Mouse (Mus musculus) hindbrain, embryonic 11.5 days (tissue): ENCODE results near the gene Ltbp1. TPM values are rescaled to one million over a fixed set of nuclear protein-coding genes. Genes with fewer than 3 reads are reported as not detected.

Experiments
- ATAC-seq: fragments of 200-750 bp; cut with Nextera tagmentation; 2 replicates; pipeline ENCODE4 v1.8.0; 2017; ENCODE audit warnings: mild to moderate bottlenecking, moderate TSS enrichment, moderate library complexity; ENCODE audit not compliant: low FRiP score
- DNase-seq: peaks from one replicate; pipeline ENCODE4 v3.0.0-alpha.2; 2015; ENCODE audit warnings: low spot score
- H3K27ac ChIP-seq: fragments of 300-500 bp; sonication (generic); 2 replicates; pipeline ENCODE4 v1.5.1; 2014; ENCODE audit warnings: mild to moderate bottlenecking, low read depth, low read length
- H3K27me3 ChIP-seq: fragments of 300-500 bp; sonication (generic); 2 replicates; pipeline ENCODE4 v1.6.1; 2014; ENCODE audit warnings: mild to moderate bottlenecking, low read length, moderate library complexity, mixed read lengths; ENCODE audit not compliant: control insufficient read depth, insufficient read depth
- H3K36me3 ChIP-seq: fragments of 300-500 bp; sonication (generic); 2 replicates; pipeline ENCODE4 v1.6.1; 2014; ENCODE audit warnings: mild to moderate bottlenecking, low read length, moderate library complexity, mixed read lengths; ENCODE audit not compliant: control insufficient read depth, insufficient read depth
- H3K4me1 ChIP-seq: fragments of 300-500 bp; sonication (generic); replicated peaks from 2 replicates; pipeline ENCODE4 v1.6.1; 2014; ENCODE audit warnings: low read length, mixed read lengths; ENCODE audit not compliant: control insufficient read depth, insufficient read depth
- H3K4me2 ChIP-seq: fragments of 300-500 bp; sonication (generic); replicated peaks from 2 replicates; pipeline ENCODE4 v1.6.1; 2014; ENCODE audit warnings: mild to moderate bottlenecking, low read depth, low read length
- H3K4me3 ChIP-seq: fragments of 300-500 bp; sonication (generic); 2 replicates; pipeline ENCODE4 v1.5.1; 2014; ENCODE audit warnings: low read depth, low read length
- H3K9ac ChIP-seq: fragments of 300-500 bp; sonication (generic); 2 replicates; pipeline ENCODE4 v1.6.1; 2014; ENCODE audit warnings: low read depth, low read length
- H3K9me3 ChIP-seq: fragments of 300-500 bp; sonication (generic); 2 replicates; pipeline ENCODE4 v1.6.1; 2016; ENCODE audit warnings: low read length; ENCODE audit not compliant: control insufficient read depth
- WGBS: fragments of 180-500 bp; shearing (Covaris S2); extraction: QIAGEN DNeasy Blood & Tissue Kit; methylation state at CpG from one replicate; pipeline ENCODE4 v1.1.7; 2014; 5-methylcytosine and 5-hydroxymethylcytosine counted together
- polyA plus RNA-seq: library from polyadenylated mRNA; unstranded; fragments of >200 nt; fragmentation: Nextera tagmentation; extraction: Ambion mirVana; gene quantifications from 2 replicates; pipeline ENCODE4 v1.2.1, GENCODE M21; 2014

Ltbp1 gene
- polyA plus RNA-seq, 1 experiment from 2014 or later = 5.7 TPM

DNA sequence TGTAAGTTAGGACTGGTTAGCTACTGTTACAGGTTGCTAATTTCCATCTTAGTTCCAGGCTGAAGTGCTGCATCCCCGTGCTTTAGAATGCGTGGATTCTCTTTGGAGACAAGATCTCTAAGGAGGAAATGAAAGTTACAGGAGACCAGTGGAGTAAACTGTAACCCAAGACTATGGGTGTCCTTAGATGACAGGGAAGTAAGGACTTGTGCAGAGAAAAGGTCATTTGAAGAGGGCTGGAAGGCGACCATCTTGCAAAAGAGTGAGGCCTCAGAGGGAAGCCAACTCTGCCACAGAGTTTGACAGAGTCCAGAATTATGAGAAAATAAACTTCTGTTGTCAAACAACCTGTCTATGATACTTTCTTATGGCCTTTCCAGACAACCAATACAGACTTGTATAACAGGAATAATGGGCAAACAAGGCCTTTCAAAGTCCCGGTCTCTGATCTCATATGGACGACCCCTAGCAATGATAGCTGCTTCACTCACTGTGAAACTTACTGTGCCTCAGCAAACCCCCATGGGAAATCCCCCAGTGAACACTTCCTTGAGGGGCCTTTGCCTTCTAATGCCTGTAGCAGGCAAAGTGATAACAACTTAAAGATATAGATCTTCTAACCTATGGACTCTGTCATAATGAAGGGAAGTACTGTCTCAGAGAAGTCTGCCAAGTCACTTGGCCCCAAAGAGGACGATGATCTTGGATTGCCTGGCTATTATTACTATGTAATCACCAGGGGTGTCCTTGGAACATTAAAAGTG is 386.2 kb downstream of the Ltbp1 start:
- Histone ChIP-seq H3K4me2 (no peak overlapping the region), H3K36me3 (no peaks in the 10 kb centered on the region), H3K9ac (no peak overlapping the region), H3K4me3 (no peak overlapping the region), H3K4me1 (no peaks in the 10 kb centered on the region), H3K27me3 (no peaks in the 10 kb centered on the region), H3K9me3 (no peaks in the 10 kb centered on the region), H3K27ac (no peak overlapping the region)
- 89% methylated on average over 6 of the region's 6 CpGs for WGBS
- no peak for DNase-seq
- no peak for ATAC-seq

DNA sequence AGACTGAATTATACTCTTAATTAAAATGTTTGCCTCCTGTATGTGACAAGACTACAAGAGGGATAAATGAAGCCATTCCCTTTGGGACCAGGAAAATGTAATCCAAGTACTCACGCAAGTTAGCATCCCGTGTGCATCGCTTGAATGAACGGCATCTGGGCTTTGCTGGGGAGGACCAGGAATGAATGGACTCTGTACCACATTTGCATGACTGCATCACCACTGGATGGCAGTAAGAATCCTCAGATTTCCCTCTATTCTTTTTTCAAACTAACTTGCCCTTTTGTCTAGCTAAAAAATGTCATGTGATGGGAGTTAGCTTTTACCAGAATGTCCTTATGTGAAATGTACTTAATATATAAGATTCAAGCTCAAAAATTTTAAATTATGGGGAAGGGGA is 401.0 kb downstream of the Ltbp1 start:
- WGBS = 60% methylated on average over 4 of the region's 4 CpGs
- peak; percentile 53; the same call in 1 of the 2 replicates for ATAC-seq
- H3K27ac ChIP-seq = no peak overlapping the region
- no peaks in the 10 kb centered on the region for H3K4me1 ChIP-seq
- no peak overlapping the region for H3K4me3 ChIP-seq
- no peaks in the 10 kb centered on the region for H3K9me3 ChIP-seq
- peak; percentile 11 for DNase-seq
- H3K9ac ChIP-seq = no peak overlapping the region
- no peak overlapping the region for H3K4me2 ChIP-seq
- H3K36me3 ChIP-seq = no peaks in the 10 kb centered on the region
- no peaks in the 10 kb centered on the region for H3K27me3 ChIP-seq

DNA sequence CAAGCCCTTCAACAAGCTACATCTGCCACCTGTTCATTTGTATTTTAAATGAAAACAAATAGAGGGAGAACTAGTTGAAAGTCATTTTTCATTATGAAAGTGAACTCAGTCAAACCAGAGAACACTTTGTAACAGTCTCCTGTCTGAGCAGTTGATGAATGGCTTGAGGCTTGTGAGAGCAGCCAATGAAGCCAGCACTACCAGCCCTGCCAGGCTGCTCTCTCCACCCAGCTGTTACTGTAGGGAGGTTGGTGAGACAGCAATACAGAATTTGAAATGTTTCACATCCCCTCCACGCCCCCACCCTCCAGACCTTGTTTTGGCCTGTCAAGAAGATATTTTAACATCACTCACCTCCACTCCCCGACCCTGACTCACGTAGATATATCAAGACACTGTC is 411.5 kb downstream of the Ltbp1 start:
- no peak overlapping the region for H3K27ac ChIP-seq
- no peak overlapping the region for H3K4me2 ChIP-seq
- ATAC-seq = no peak
- WGBS = 86% methylated on average over 3 of the region's 3 CpGs
- no peak for DNase-seq
- no peaks in the 10 kb centered on the region for H3K36me3 ChIP-seq
- H3K4me3 ChIP-seq = no peak overlapping the region
- no peaks in the 10 kb centered on the region for H3K4me1 ChIP-seq
- no peaks in the 10 kb centered on the region for H3K27me3 ChIP-seq
- H3K9ac ChIP-seq = no peak overlapping the region
- H3K9me3 ChIP-seq = no peaks in the 10 kb centered on the region

DNA sequence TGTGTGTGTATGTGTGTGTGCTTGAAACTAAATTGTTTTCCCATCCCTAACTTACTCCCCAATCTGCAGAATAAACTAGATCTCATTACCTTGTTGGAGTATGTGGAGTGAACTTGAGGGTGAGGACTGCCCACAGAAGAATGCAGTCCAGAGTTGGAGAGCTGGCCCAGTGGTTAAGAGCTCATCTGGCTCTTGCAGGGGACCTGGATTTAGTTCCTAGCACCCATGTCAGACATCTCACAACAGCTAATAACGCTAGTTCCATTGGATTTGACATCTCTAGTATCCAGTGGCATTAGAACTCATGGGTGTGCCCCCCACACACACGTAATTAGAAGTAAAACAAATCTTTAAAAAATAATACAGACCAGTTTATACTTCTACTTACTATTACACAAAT is 428.8 kb downstream of the Ltbp1 start:
- 90% methylated on average over 2 of the region's 2 CpGs for WGBS
- H3K27me3 ChIP-seq = no peaks in the 10 kb centered on the region
- no peaks in the 10 kb centered on the region for H3K36me3 ChIP-seq
- H3K27ac ChIP-seq = no peak overlapping the region
- H3K4me3 ChIP-seq = no peak overlapping the region
- H3K4me2 ChIP-seq = no peak overlapping the region
- no peak for ATAC-seq
- no peaks in the 10 kb centered on the region for H3K9me3 ChIP-seq
- no peak for DNase-seq
- H3K4me1 ChIP-seq = no peaks in the 10 kb centered on the region
- no peak overlapping the region for H3K9ac ChIP-seq

DNA sequence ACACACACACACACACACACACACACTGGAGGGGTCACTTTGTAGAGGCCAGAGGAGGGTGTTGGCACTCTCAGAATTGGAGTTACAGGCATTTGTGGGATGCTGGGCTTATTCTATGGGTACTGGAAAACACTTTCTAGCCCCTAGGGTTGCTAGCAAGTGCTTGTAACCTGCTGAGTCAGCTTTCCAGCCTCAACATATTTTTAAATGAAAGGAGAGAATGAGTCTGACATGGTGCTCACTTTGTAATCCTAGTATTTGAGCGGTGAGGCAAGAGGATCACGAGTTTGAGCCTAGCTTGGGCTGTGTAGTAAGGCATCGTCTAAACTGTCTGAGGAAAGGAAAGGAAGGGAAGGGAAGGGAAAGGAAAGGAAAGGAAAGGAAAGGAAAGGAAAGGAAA is 429.5 kb downstream of the Ltbp1 start:
- DNase-seq = no peak
- WGBS = 87% methylated on average over 3 of the region's 3 CpGs

DNA sequence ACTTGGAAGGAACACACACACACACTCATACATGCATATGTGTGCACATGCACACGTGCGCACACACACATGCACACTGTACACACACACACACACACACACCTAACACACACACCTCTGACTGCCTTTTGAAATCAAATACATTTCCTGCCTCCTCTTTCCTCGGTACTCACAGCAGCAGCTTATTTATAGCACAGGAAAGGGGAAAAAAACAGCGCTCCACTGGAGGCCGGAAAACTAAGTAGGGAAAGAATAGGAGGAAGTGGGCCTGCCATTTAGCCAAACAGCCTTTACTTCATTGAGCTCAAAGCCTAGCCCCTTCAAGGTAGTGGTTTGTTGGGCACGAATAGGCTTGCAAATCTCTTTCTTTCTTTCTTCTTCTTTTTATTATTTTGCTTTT is 430.2 kb downstream of the Ltbp1 start, which contains the start of gene Rasgrp3:
TSS of gene Rasgrp3 (plus strand) at position 298 of the 400 bp plus-strand sequence.
- WGBS = 85% methylated on average over 6 of the region's 6 CpGs
- Histone ChIP-seq H3K27me3 (no peaks in the 10 kb centered on the region), H3K4me2 (no peak within 1 kb of the TSS), H3K9me3 (no peaks in the 10 kb centered on the region), H3K27ac (no peak within 1 kb of the TSS), H3K4me3 (no peak within 1 kb of the TSS), H3K9ac (no peak within 1 kb of the TSS), H3K36me3 (no peaks in the 10 kb centered on the region), H3K4me1 (no peaks in the 10 kb centered on the region)
- DNase-seq (no peak), ATAC-seq (no peak)

More for the DNA sequence above, 429.5 kb downstream of the Ltbp1 start:
- no peaks in the 10 kb centered on the region for H3K36me3 ChIP-seq
- H3K4me2 ChIP-seq = no peak overlapping the region
- no peak overlapping the region for H3K4me3 ChIP-seq
- H3K27ac ChIP-seq = no peak overlapping the region
- H3K9ac ChIP-seq = no peak overlapping the region
- no peaks in the 10 kb centered on the region for H3K9me3 ChIP-seq
- no peaks in the 10 kb centered on the region for H3K27me3 ChIP-seq
- no peak for ATAC-seq
- H3K4me1 ChIP-seq = no peaks in the 10 kb centered on the region

DNA sequence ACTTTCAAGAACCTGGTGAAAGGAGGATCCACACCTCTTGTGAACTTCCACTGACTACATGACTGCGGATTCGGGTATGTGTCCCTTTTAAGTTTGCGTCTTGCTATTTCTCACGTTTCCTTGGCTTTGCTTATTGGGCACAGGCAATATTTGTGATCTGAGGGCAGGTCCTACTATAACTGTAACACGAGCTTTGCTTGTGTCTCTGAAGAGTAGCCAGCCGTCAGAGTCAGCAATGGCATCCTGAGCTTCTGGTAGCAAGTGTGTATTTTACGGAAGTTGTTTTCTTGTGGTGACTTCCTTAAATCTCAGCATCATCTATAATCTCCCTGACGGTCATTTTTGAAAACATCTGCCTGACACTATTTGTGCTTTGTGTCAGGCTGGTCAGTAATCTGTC is 430.7 kb downstream of the Ltbp1 start:
- no peak overlapping the region for H3K9ac ChIP-seq
- no peaks in the 10 kb centered on the region for H3K9me3 ChIP-seq
- H3K4me2 ChIP-seq = no peak overlapping the region
- no peaks in the 10 kb centered on the region for H3K4me1 ChIP-seq
- H3K27me3 ChIP-seq = no peaks in the 10 kb centered on the region
- DNase-seq = no peak
- ATAC-seq = no peak
- WGBS = 86% methylated on average over 8 of the region's 8 CpGs
- H3K27ac ChIP-seq = no peak overlapping the region
- no peak overlapping the region for H3K4me3 ChIP-seq
- no peaks in the 10 kb centered on the region for H3K36me3 ChIP-seq

DNA sequence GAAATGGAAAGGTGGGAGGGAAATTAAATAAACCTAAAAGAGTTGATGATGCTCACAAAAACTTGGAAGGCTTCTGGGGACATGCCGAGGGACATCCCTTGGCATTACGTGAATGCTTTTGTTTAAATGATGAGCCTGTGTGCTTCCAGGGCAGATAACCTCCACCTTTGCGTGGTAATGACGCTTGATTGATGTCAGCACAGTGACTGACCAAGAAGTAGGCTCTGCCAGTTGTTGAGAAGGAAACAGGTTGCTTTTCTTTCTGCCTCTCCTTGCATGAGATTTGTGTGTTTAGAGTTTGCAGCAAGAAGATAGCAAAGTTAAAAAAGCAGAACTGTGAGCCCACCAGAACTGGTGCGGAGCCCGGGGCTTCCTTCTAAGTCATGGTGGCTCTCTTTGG is 431.5 kb downstream of the Ltbp1 start:
- no peak overlapping the region for H3K4me2 ChIP-seq
- ATAC-seq (no peak), DNase-seq (no peak)
- 78% methylated on average over 6 of the region's 6 CpGs for WGBS
- H3K27ac ChIP-seq = no peak overlapping the region
- no peaks in the 10 kb centered on the region for H3K27me3 ChIP-seq
- no peak overlapping the region for H3K4me3 ChIP-seq
- no peaks in the 10 kb centered on the region for H3K36me3 ChIP-seq
- no peak overlapping the region for H3K9ac ChIP-seq
- no peaks in the 10 kb centered on the region for H3K4me1 ChIP-seq
- no peaks in the 10 kb centered on the region for H3K9me3 ChIP-seq

DNA sequence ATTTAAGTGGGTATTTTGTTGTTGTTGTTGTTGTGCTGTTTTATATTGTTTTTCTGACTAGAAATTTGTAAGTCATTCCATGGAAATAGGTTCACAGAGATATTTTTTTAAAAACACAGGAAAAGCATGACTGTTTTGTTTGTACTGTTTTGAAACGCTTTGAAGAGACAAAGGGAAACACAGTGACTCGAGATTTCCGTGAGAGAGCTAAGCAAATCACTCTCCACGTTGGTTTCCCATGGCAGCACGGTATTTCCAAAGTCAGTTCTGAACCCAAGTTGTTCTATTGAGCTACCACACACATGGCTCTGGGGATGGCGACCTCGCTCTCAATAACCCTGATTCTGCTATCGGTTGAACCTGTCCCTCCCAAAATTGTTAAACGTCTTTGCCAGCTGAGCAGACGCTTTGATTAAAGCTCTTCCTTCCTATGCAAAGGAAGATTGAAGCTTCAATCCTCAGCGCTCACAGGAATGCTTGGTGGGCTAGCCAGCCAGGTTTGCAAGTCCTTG is 431.9 kb downstream of the Ltbp1 start:
- WGBS = 71% methylated on average over 11 of the region's 11 CpGs
- Histone ChIP-seq H3K27me3 (no peaks in the 10 kb centered on the region), H3K9ac (no peak overlapping the region), H3K36me3 (no peaks in the 10 kb centered on the region), H3K4me2 (no peak overlapping the region), H3K9me3 (no peaks in the 10 kb centered on the region), H3K4me3 (no peak overlapping the region), H3K4me1 (no peaks in the 10 kb centered on the region), H3K27ac (no peak overlapping the region)
- ATAC-seq (no peak), DNase-seq (no peak)
